Mouse (Mus musculus): ENCODE results near the gene Rab3c. TPM values are rescaled to one million over a fixed set of nuclear protein-coding genes. Genes with fewer than 3 reads are reported as not detected.

Gene Rab3c
- 211 and 214 TPM in 2 replicates for polyA plus RNA-seq (2014; fragmentation: Nextera tagmentation; extraction: Ambion mirVana)

DNA sequence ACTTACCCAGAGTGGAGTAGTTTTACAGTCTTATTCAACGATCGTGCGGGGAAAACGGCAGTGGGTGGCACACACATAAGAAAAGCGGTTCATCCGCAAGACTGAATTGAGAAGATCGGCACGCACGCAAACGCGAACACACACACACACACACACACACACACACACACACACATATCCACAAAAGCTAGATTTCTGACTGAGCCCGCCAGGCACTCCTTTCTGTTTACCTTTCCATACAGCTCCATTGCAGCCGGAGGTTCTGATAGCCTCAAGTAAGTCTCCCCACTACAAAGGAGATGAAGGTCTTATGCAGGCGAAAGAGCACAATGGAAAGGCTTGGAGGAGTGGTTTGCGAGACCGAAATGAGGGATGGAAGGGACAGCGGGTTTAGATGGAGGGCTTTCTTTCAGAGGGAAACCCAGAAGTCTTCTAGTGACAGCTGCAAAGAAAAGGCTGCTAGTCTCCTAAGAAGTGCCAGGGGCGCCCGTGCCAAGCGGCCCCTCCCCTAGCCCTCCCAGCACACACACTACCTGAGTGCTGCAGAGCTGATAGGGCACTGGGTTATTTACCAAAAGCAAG is at the start of gene Rab3c:
Gene Rab3c, minus strand, starts transcription at position 434 of the 582 bp plus-strand sequence.
- Histone ChIP-seq H3K4me1 (ENCODE audit: control insufficient read depth, insufficient read depth, low read length) (no peaks in the 10 kb centered on the region), H3K9me3 (ENCODE audit: control insufficient read depth, low read length) (no peaks in the 10 kb centered on the region), H3K27me3 (ENCODE audit: control insufficient read depth, insufficient read depth, low read length) (no peaks in the 10 kb centered on the region), H3K9ac (replicated peaks; ENCODE audit: low read depth, low read length) (peak within 1 kb of the TSS; percentile 70), H3K4me2 (ENCODE audit: low read depth, low read length) (peak within 1 kb of the TSS; percentile 66), H3K4me3 (ENCODE audit: low read depth, low read length) (peak within 1 kb of the TSS; percentile 52), H3K36me3 (ENCODE audit: control insufficient read depth, insufficient read depth, low read length) (no peaks in the 10 kb centered on the region), H3K27ac (ENCODE audit: low read depth, low read length) (peak within 1 kb of the TSS; percentile 89)
- peak; percentile 70 for ATAC-seq (ENCODE audit: low read depth)
- WGBS = under 1% methylated on average over 20 of the region's 20 CpGs

DNA sequence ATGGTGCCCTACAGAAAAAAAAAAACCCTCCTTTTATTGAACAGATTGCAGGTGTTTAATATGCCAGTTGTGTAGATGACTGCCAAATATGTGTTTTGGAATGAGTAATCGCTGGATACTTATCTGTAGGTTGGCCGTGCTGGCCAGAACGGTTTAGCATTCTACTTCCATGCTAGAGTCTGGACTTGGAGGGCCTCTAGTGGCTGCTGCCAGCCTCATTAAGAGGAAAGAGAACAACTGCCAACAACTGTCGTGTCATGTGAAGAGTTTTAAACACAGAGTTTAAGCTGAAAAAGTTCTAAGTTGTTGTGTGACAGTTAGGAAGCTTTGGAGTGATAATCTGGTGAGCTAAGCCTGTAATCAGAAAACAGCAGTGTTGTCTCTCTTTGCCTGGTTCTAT is 38.0 kb upstream of the Rab3c start:
- Histone ChIP-seq H3K27ac (ENCODE audit: low read depth, low read length) (no peak overlapping the region), H3K4me2 (ENCODE audit: low read depth, low read length) (no peak overlapping the region), H3K4me1 (ENCODE audit: control insufficient read depth, insufficient read depth, low read length) (no peaks in the 10 kb centered on the region), H3K9ac (replicated peaks; ENCODE audit: low read depth, low read length) (no peak overlapping the region), H3K27me3 (ENCODE audit: control insufficient read depth, insufficient read depth, low read length) (no peaks in the 10 kb centered on the region), H3K36me3 (ENCODE audit: control insufficient read depth, insufficient read depth, low read length) (no peaks in the 10 kb centered on the region), H3K4me3 (ENCODE audit: low read depth, low read length) (no peak overlapping the region), H3K9me3 (ENCODE audit: control insufficient read depth, low read length) (no peaks in the 10 kb centered on the region)
- no peak for ATAC-seq (ENCODE audit: low read depth)
- 68% methylated on average over 4 of the region's 4 CpGs for WGBS

DNA sequence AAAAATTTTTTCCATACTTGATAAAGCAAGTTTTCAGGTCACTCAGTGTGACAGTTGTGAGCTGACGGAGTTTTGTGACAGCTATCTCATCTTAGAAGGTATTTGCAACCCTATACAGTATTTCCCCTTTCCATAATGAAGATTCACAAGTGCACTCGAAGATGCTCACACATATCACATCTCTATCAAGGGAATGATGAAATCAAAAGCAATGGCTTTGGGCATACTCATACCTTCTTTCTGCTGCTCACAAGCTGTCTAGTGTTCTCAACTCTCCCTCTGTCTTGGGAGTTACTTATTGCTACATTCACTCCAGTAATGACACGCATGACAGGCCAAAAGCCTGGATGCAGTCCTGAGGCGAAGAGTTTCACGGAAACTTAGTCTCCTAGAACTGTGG is 26.4 kb upstream of the Rab3c start:
- ATAC-seq (ENCODE audit: low read depth) = no peak
- H3K9me3 ChIP-seq (ENCODE audit: control insufficient read depth, low read length) = no peaks in the 10 kb centered on the region
- no peak overlapping the region for H3K4me3 ChIP-seq (ENCODE audit: low read depth, low read length)
- no peak overlapping the region for H3K4me2 ChIP-seq (ENCODE audit: low read depth, low read length)
- WGBS = 90% methylated on average over 5 of the region's 5 CpGs
- H3K36me3 ChIP-seq (ENCODE audit: control insufficient read depth, insufficient read depth, low read length) = no peaks in the 10 kb centered on the region
- H3K27me3 ChIP-seq (ENCODE audit: control insufficient read depth, insufficient read depth, low read length) = no peaks in the 10 kb centered on the region
- H3K4me1 ChIP-seq (ENCODE audit: control insufficient read depth, insufficient read depth, low read length) = no peaks in the 10 kb centered on the region
- no peak overlapping the region for H3K9ac ChIP-seq (replicated peaks; ENCODE audit: low read depth, low read length)
- no peak overlapping the region for H3K27ac ChIP-seq (ENCODE audit: low read depth, low read length)

DNA sequence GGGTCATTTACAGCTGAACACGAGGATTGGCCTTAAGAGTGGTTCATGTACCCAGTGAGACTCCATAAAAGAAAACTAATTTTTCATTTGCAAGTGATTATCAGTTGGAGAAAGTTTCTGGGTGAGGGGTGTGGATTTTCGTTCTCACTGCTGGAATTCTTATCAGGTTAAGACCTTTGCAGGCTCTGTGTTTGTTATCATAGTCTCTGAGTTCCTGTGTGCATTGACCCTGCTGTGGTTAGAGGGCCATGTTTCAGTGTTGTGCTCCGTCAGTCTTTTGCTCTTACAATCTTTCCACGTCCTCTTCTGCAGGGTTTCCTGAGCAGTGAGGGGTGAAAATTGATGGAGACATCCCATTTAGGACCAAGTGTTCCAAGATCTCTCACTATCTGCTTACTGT is 16.3 kb upstream of the Rab3c start:
- no peak overlapping the region for H3K9ac ChIP-seq (replicated peaks; ENCODE audit: low read depth, low read length)
- no peaks in the 10 kb centered on the region for H3K9me3 ChIP-seq (ENCODE audit: control insufficient read depth, low read length)
- H3K27me3 ChIP-seq (ENCODE audit: control insufficient read depth, insufficient read depth, low read length) = no peaks in the 10 kb centered on the region
- H3K4me1 ChIP-seq (ENCODE audit: control insufficient read depth, insufficient read depth, low read length) = no peaks in the 10 kb centered on the region
- no peak overlapping the region for H3K4me2 ChIP-seq (ENCODE audit: low read depth, low read length)
- ATAC-seq (ENCODE audit: low read depth) = no peak
- 75% methylated on average over 4 of the region's 4 CpGs for WGBS
- H3K36me3 ChIP-seq (ENCODE audit: control insufficient read depth, insufficient read depth, low read length) = no peaks in the 10 kb centered on the region
- H3K27ac ChIP-seq (ENCODE audit: low read depth, low read length) = no peak overlapping the region
- no peak overlapping the region for H3K4me3 ChIP-seq (ENCODE audit: low read depth, low read length)

DNA sequence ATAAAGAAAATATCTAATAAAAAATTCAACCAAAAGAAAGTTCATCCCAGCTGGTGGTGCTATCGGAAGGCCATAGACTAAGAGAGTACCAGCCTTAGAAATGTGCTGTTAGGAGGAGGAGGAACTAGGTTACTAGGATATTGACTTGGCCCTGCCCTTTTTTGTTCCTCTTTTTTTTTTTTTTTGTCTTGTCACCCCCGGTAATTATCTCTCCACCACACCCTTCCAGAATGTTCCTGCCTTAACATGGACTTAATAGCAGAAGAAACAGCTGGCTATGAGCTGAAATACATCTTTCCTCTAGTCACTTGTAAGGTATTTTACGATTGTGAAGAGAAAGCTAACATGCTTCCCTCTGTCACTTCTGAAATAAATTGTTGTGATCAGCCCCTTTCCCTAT is 7.7 kb upstream of the Rab3c start:
- Histone ChIP-seq H3K36me3 (ENCODE audit: control insufficient read depth, insufficient read depth, low read length) (no peaks in the 10 kb centered on the region), H3K4me2 (ENCODE audit: low read depth, low read length) (no peak overlapping the region), H3K4me1 (ENCODE audit: control insufficient read depth, insufficient read depth, low read length) (no peaks in the 10 kb centered on the region), H3K27ac (ENCODE audit: low read depth, low read length) (no peak overlapping the region), H3K9ac (replicated peaks; ENCODE audit: low read depth, low read length) (no peak overlapping the region), H3K9me3 (ENCODE audit: control insufficient read depth, low read length) (no peaks in the 10 kb centered on the region), H3K27me3 (ENCODE audit: control insufficient read depth, insufficient read depth, low read length) (no peaks in the 10 kb centered on the region), H3K4me3 (ENCODE audit: low read depth, low read length) (no peak overlapping the region)
- no peak for ATAC-seq (ENCODE audit: low read depth)
- WGBS = 81% methylated on average over 3 of the region's 3 CpGs

DNA sequence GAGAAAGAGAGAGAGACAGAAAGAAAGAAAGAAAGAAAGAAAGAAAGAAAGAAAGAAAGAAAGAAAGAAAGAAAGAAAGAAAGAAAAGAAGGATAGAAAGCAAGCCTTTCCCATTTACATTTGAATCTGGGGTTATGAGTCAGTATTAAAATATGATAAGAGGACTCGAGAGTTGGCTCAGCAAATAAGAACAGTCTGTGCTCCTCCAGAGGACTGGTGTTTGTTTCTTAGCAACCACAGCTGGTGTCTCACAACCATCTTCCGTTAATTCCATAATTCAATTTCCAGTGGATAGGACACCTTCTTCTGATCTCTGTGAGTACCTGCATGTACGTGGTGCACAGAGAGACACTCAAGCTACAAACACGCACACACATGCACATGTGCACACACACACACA is 3.0 kb upstream of the Rab3c start:
- no peaks in the 10 kb centered on the region for H3K9me3 ChIP-seq (ENCODE audit: control insufficient read depth, low read length)
- no peak overlapping the region for H3K9ac ChIP-seq (replicated peaks; ENCODE audit: low read depth, low read length)
- WGBS = 64% methylated on average over 4 of the region's 4 CpGs
- H3K4me1 ChIP-seq (ENCODE audit: control insufficient read depth, insufficient read depth, low read length) = no peaks in the 10 kb centered on the region
- H3K27me3 ChIP-seq (ENCODE audit: control insufficient read depth, insufficient read depth, low read length) = no peaks in the 10 kb centered on the region
- H3K36me3 ChIP-seq (ENCODE audit: control insufficient read depth, insufficient read depth, low read length) = no peaks in the 10 kb centered on the region
- no peak overlapping the region for H3K4me2 ChIP-seq (ENCODE audit: low read depth, low read length)
- ATAC-seq (ENCODE audit: low read depth) = no peak
- H3K4me3 ChIP-seq (ENCODE audit: low read depth, low read length) = no peak overlapping the region
- H3K27ac ChIP-seq (ENCODE audit: low read depth, low read length) = no peak overlapping the region

DNA sequence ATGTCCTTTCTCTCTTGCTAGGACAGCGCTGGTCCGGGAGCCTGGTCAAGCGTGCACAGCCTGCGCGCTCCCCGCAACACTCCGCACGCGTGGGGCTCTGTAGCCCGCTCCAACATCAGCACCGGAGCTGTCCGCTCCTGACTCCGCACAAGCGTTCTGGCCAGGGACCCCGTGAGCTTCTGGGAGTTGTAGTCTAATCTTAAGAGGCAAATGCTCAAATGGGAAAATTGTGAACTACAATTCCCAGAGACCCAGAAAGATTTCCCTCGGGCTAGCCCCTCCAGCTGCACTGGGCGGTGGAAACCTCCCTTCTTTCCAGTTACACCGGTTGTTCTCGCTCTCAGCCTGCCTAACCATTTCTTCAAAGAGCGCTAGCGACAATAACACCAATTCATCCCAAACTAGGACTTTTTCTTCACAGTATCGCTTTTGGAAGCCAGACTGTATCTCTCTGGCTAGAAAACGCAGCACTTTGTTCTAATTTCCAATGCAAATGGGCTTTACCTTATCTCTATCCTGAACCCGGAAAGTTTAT is 701 bp downstream of the Rab3c start:
- ATAC-seq (ENCODE audit: low read depth) = peak; percentile 98
- no peaks in the 10 kb centered on the region for H3K4me1 ChIP-seq (ENCODE audit: control insufficient read depth, insufficient read depth, low read length)
- peak overlapping the region; percentile 52 for H3K4me3 ChIP-seq (ENCODE audit: low read depth, low read length)
- H3K27me3 ChIP-seq (ENCODE audit: control insufficient read depth, insufficient read depth, low read length) = no peaks in the 10 kb centered on the region
- H3K36me3 ChIP-seq (ENCODE audit: control insufficient read depth, insufficient read depth, low read length) = no peaks in the 10 kb centered on the region
- under 1% methylated on average over 24 of the region's 24 CpGs for whole genome bisulfite sequencing
- H3K9ac ChIP-seq (replicated peaks; ENCODE audit: low read depth, low read length) = peak overlapping the region; percentile 70
- no peaks in the 10 kb centered on the region for H3K9me3 ChIP-seq (ENCODE audit: control insufficient read depth, low read length)
- peak overlapping the region; percentile 89 for H3K27ac ChIP-seq (ENCODE audit: low read depth, low read length)
- peak overlapping the region; percentile 66 for H3K4me2 ChIP-seq (ENCODE audit: low read depth, low read length)

DNA sequence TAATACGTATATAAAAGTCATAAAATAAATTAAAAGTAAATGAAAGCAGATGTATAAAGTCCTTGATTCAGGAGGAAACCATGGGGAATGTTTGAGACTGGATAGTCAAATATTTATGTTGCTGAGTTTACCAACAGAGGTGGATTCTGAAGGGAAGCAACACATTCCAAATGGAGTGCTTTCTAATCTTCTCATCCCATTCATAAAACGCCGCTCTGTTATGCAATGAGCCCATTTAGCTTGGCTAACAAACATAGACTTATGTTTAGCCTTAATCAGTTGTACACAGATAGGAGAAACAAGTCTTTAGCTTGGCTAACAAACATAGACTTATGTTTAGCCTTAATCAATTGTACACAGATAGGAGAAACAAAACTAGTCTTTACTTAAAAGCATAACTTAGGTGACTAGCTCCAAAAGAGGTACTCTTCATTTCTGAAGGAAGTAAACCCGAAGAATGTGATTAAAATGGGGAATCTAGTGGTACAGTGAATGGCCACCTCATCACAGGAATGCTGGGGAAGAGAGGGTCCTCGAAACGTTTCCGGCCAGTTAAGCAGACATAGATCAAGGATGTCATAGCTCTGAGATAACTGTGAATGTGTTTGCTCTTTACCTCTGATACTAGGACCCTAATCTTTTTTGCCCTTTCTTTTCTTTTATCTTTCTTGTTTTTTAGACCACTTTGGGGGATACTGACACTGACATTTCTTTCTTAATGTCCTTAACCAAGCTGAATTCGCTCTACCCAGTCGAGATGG is 1.6 kb downstream of the Rab3c start:
- Histone ChIP-seq H3K4me2 (ENCODE audit: low read depth, low read length) (peak overlapping the region; percentile 66), H3K9ac (replicated peaks; ENCODE audit: low read depth, low read length) (peak overlapping the region; percentile 70), H3K27ac (ENCODE audit: low read depth, low read length) (peak overlapping the region; percentile 89), H3K4me3 (ENCODE audit: low read depth, low read length) (peak overlapping the region; percentile 52), H3K9me3 (ENCODE audit: control insufficient read depth, low read length) (no peaks in the 10 kb centered on the region), H3K4me1 (ENCODE audit: control insufficient read depth, insufficient read depth, low read length) (no peaks in the 10 kb centered on the region), H3K36me3 (ENCODE audit: control insufficient read depth, insufficient read depth, low read length) (no peaks in the 10 kb centered on the region), H3K27me3 (ENCODE audit: control insufficient read depth, insufficient read depth, low read length) (no peaks in the 10 kb centered on the region)
- 30% methylated on average over 9 of the region's 9 CpGs for WGBS
- ATAC-seq (ENCODE audit: low read depth) = no peak; the same call in 1 of the 2 replicates

DNA sequence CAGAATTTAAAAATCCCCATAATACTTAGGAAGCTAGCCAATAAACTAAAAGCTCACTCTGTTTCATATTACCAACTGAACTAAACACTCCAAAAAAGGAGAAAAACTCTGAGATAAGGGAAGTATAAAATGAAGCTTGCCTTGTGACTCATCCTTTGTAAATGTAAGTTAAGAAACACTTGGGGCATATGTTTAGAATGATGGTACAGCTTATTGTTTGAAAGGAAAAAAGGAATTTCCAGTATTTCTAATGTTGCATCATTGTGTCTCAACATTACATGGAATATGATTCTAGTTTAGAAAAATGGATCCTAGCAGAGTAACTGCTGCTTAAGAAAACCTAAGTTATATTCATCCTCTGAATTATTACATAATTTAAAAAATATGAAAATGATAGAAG is 3.1 kb downstream of the Rab3c start:
- Histone ChIP-seq H3K4me3 (ENCODE audit: low read depth, low read length) (peak overlapping the region; percentile 26), H3K36me3 (ENCODE audit: control insufficient read depth, insufficient read depth, low read length) (no peaks in the 10 kb centered on the region)
- ATAC-seq (ENCODE audit: low read depth) = no peak

More for the DNA sequence above, 3.1 kb downstream of the Rab3c start:
- Histone ChIP-seq H3K9me3 (ENCODE audit: control insufficient read depth, low read length) (no peaks in the 10 kb centered on the region), H3K4me2 (ENCODE audit: low read depth, low read length) (peak overlapping the region; percentile 42; the same call in 1 of the 2 replicates), H3K9ac (replicated peaks; ENCODE audit: low read depth, low read length) (no peak overlapping the region), H3K4me1 (ENCODE audit: control insufficient read depth, insufficient read depth, low read length) (no peaks in the 10 kb centered on the region), H3K27me3 (ENCODE audit: control insufficient read depth, insufficient read depth, low read length) (no peaks in the 10 kb centered on the region), H3K27ac (ENCODE audit: low read depth, low read length) (no peak overlapping the region)
